Mouse (Mus musculus): ENCODE data around the gene Kcnma1. TPM values are rescaled to one million over a fixed set of nuclear protein-coding genes. Genes with fewer than 3 reads are reported as not detected.

Kcnma1 gene
- polyA plus RNA-seq, 1 experiment from 2014 or later, result 0.39 TPM

DNA sequence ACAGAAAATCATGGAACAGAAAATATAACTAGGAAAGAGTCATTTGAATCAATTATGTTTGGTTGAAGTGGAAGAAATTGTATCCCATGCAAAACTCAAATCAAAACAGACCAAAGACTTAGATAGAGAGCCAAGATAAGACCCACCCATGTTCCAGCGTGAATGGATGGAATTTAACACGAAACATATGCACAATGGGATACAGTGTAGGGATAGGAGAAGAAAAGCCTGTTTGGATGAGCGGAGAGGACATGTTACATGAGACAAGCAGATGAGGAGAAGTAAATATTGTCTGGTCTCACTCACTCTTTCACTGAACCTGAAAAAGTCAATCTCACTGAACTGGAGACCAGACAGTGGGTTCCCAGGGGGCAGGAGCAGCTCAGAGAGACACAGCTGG lies 463.8 kb downstream of the Kcnma1 start:
- H3K4me2 ChIP-seq, result no peak overlapping the region
- H3K9me3 ChIP-seq (replicated peaks; ENCODE audit: control insufficient read depth, low read length), result no peaks in the 10 kb centered on the region
- 81% methylated on average over 3 of the region's 3 CpGs for WGBS (ENCODE audit: insufficient replicate concordance)

DNA sequence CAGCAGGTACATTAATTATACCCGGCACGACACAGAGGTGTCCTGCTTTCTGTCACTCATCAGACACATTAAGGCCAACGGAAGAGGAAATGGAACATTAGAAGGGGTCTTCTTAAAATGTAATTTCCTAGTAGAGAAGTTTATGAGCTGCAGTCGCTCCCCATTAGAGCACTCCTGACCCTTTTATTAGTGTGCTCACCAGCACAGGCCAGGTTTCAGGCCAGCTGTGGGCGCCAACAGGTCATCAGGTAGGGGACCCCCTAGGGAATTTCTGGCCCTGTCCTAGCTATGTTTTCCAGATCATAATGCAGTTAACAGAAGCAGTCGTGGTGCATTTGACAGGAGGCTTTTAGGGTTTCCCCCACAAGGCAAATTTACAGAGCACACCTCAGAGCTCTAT lies 472.2 kb downstream of the Kcnma1 start:
- H3K9ac ChIP-seq (ENCODE audit: low read depth, low read length), result no peak overlapping the region
- ATAC-seq (replicated peaks; ENCODE audit: insufficient number of reproducible peaks, low FRiP score, low TSS enrichment), result no peak
- no peaks in the 10 kb centered on the region for H3K36me3 ChIP-seq (ENCODE audit: control insufficient read depth, insufficient read depth, low read length)
- H3K4me2 ChIP-seq, result no peak overlapping the region
- H3K27me3 ChIP-seq (ENCODE audit: control insufficient read depth, insufficient read depth, low read length), result no peaks in the 10 kb centered on the region
- H3K4me3 ChIP-seq (ENCODE audit: low read depth, low read length), result no peak overlapping the region
- H3K27ac ChIP-seq (ENCODE audit: low read depth, low read length), result no peak overlapping the region
- WGBS (ENCODE audit: insufficient replicate concordance), result 78% methylated on average over 6 of the region's 6 CpGs
- H3K9me3 ChIP-seq (replicated peaks; ENCODE audit: control insufficient read depth, low read length), result no peaks in the 10 kb centered on the region
- H3K4me1 ChIP-seq (ENCODE audit: control insufficient read depth, insufficient read depth, low read length), result no peaks in the 10 kb centered on the region

More for the DNA sequence above, 463.8 kb downstream of the Kcnma1 start:
- no peak for ATAC-seq (replicated peaks; ENCODE audit: insufficient number of reproducible peaks, low FRiP score, low TSS enrichment)
- no peak overlapping the region for H3K9ac ChIP-seq (ENCODE audit: low read depth, low read length)
- H3K27me3 ChIP-seq (ENCODE audit: control insufficient read depth, insufficient read depth, low read length), result no peaks in the 10 kb centered on the region; the same call in 1 of the 2 replicates
- no peak overlapping the region for H3K27ac ChIP-seq (ENCODE audit: low read depth, low read length)
- H3K4me3 ChIP-seq (ENCODE audit: low read depth, low read length), result no peak overlapping the region
- H3K36me3 ChIP-seq (ENCODE audit: control insufficient read depth, insufficient read depth, low read length), result no peaks in the 10 kb centered on the region
- no peaks in the 10 kb centered on the region for H3K4me1 ChIP-seq (ENCODE audit: control insufficient read depth, insufficient read depth, low read length)

DNA sequence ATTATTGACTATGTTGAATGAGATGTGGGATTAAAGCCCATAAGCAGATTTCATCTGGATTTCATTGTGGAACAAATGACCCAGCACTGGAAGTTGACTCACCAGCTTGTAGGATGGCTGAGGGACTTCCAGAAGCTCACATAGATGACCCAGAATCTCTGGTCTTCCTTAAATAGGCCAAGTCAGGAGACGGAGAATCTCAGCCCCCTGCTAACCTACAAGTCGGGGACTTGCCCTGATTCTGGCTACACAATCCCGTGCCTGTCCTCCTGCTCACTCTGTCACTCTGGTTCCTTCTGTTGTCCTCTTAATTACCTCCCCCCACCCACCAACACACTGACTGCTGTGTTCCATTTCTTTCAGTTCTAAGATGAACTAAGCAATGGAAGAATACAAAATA lies 474.7 kb downstream of the Kcnma1 start:
- H3K4me3 ChIP-seq (ENCODE audit: low read depth, low read length), result no peak overlapping the region
- H3K9me3 ChIP-seq (replicated peaks; ENCODE audit: control insufficient read depth, low read length), result no peaks in the 10 kb centered on the region; the same call in 1 of the 2 replicates
- no peaks in the 10 kb centered on the region for H3K4me1 ChIP-seq (ENCODE audit: control insufficient read depth, insufficient read depth, low read length)
- WGBS (ENCODE audit: insufficient replicate concordance), result 74% methylated on average over 3 of the region's 3 CpGs
- H3K9ac ChIP-seq (ENCODE audit: low read depth, low read length), result no peak overlapping the region
- ATAC-seq (replicated peaks; ENCODE audit: insufficient number of reproducible peaks, low FRiP score, low TSS enrichment), result no peak
- no peaks in the 10 kb centered on the region for H3K27me3 ChIP-seq (ENCODE audit: control insufficient read depth, insufficient read depth, low read length)
- H3K36me3 ChIP-seq (ENCODE audit: control insufficient read depth, insufficient read depth, low read length), result no peaks in the 10 kb centered on the region
- no peak overlapping the region for H3K27ac ChIP-seq (ENCODE audit: low read depth, low read length)
- H3K4me2 ChIP-seq, result no peak overlapping the region

DNA sequence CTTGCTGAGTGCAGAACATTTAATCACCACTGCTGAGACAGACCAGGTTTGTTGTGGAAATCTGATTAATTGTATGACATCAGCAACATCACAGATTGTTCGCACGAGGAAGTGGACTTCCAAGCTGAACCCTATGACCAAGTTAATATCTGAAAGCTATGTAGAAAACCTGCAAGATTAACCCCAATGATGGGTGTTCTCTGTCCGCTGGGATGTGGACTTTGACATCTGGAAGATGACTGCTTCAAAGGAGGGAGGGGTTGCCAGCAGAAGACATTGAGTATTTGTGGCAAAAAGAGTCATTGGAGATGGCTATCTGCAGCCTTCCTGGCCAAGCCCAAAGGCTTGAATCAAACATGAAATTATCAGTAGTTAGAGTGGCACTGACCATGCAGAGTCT lies 480.9 kb downstream of the Kcnma1 start:
- Histone ChIP-seq H3K27ac (ENCODE audit: low read depth, low read length) (no peak overlapping the region), H3K9me3 (replicated peaks; ENCODE audit: control insufficient read depth, low read length) (peaks cover 5% of the 10 kb centered on the region), H3K9ac (ENCODE audit: low read depth, low read length) (no peak overlapping the region), H3K4me2 (no peak overlapping the region), H3K4me3 (ENCODE audit: low read depth, low read length) (no peak overlapping the region), H3K4me1 (ENCODE audit: control insufficient read depth, insufficient read depth, low read length) (no peaks in the 10 kb centered on the region), H3K27me3 (ENCODE audit: control insufficient read depth, insufficient read depth, low read length) (no peaks in the 10 kb centered on the region), H3K36me3 (ENCODE audit: control insufficient read depth, insufficient read depth, low read length) (no peaks in the 10 kb centered on the region)
- WGBS (ENCODE audit: insufficient replicate concordance), result 87% methylated on average over 3 of the region's 3 CpGs
- ATAC-seq (replicated peaks; ENCODE audit: insufficient number of reproducible peaks, low FRiP score, low TSS enrichment), result no peak

DNA sequence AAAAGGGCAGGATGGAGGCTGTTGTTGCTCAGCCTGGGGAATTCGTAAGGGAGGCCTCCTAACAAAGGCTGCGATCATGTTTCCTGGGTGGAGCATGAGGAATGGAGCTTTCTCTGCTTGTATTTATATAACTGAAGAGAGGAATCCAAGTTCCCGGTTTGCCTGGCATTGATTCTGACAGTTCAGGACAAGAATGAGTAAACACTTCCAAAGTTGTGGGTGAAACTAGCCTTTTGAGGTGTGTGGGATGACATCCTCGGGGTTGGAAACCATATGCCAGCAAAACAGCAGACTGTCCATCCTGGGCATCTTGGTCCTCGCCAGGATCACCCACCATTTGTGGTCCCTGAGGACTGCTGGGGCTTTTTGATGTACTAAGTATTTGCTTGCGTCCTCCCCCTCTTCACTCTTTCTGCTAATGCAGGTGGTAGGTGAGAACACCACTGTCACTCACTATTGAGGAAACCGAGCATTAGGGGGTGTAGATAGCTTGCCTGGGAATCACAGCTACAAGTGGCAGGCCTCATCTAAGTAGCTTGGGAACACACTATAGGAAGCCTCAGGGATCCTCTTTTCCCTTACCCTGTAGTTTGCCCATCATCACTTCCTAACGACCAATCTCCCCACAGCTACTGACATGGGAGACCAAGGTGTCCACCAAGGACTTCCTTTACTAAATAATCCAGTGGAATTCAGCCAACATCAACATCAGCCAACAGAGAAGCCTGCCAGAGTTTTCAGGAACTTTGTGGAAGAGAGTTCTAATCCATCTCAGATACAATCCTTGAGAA lies 482.4 kb downstream of the Kcnma1 start:
- 62% methylated on average over 8 of the region's 8 CpGs for WGBS (ENCODE audit: insufficient replicate concordance)
- Histone ChIP-seq H3K27me3 (ENCODE audit: control insufficient read depth, insufficient read depth, low read length) (no peaks in the 10 kb centered on the region), H3K4me2 (no peak overlapping the region), H3K27ac (ENCODE audit: low read depth, low read length) (no peak overlapping the region), H3K9me3 (replicated peaks; ENCODE audit: control insufficient read depth, low read length) (peaks cover 5% of the 10 kb centered on the region), H3K9ac (ENCODE audit: low read depth, low read length) (no peak overlapping the region), H3K36me3 (ENCODE audit: control insufficient read depth, insufficient read depth, low read length) (no peaks in the 10 kb centered on the region), H3K4me3 (ENCODE audit: low read depth, low read length) (no peak overlapping the region), H3K4me1 (ENCODE audit: control insufficient read depth, insufficient read depth, low read length) (no peaks in the 10 kb centered on the region)
- no peak for ATAC-seq (replicated peaks; ENCODE audit: insufficient number of reproducible peaks, low FRiP score, low TSS enrichment)

DNA sequence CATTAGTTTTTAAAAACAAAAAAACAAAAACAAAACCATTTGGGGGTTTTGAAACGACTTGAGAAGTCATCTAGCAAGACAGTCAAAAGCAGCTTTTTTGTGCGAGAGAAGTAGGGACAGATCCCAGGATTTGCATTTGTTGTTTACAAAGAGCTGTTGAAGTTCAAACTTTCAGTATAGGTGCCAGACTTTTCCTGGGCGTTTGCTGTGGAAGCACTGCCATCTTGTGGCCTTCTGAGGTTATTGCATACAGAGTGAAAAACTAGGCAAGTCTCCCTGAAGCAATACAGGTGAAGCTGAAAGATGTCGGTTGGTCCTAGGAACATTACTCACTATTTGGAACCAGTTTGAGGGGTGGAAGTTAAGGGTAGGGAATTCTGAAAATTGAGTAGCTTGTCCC lies 484.6 kb downstream of the Kcnma1 start:
- ATAC-seq (replicated peaks; ENCODE audit: insufficient number of reproducible peaks, low FRiP score, low TSS enrichment), result no peak
- Histone ChIP-seq H3K36me3 (ENCODE audit: control insufficient read depth, insufficient read depth, low read length) (no peaks in the 10 kb centered on the region), H3K27ac (ENCODE audit: low read depth, low read length) (no peak overlapping the region), H3K4me1 (ENCODE audit: control insufficient read depth, insufficient read depth, low read length) (no peaks in the 10 kb centered on the region), H3K27me3 (ENCODE audit: control insufficient read depth, insufficient read depth, low read length) (no peaks in the 10 kb centered on the region), H3K4me3 (ENCODE audit: low read depth, low read length) (no peak overlapping the region), H3K9me3 (replicated peaks; ENCODE audit: control insufficient read depth, low read length) (peaks cover 5% of the 10 kb centered on the region), H3K4me2 (no peak overlapping the region), H3K9ac (ENCODE audit: low read depth, low read length) (no peak overlapping the region)
- WGBS (ENCODE audit: insufficient replicate concordance), result 9% methylated on average over 4 of the region's 4 CpGs

DNA sequence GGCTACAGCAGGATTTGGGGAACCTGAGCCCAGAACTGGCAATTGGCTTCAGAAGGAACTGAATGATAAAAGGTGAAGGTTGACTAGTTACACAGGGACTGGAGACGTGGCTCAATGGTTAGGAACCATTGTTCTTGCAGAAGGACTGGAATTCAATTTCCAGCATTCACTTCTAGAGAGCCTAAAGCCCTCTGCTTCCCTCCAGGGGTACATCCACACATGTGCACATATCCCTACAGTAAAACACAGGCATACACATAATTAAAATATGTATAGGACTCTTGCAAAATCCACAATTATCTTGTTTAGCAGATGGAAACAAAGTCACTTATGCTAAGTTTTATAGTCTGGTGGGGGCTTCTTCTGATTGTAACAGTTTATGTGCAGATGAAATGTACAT lies 485.1 kb downstream of the Kcnma1 start:
- no peak for ATAC-seq (replicated peaks; ENCODE audit: insufficient number of reproducible peaks, low FRiP score, low TSS enrichment)
- H3K9me3 ChIP-seq (replicated peaks; ENCODE audit: control insufficient read depth, low read length), result peaks cover 1% of the 10 kb centered on the region
- H3K4me1 ChIP-seq (ENCODE audit: control insufficient read depth, insufficient read depth, low read length), result no peaks in the 10 kb centered on the region
- no peak overlapping the region for H3K9ac ChIP-seq (ENCODE audit: low read depth, low read length)
- no peaks in the 10 kb centered on the region for H3K36me3 ChIP-seq (ENCODE audit: control insufficient read depth, insufficient read depth, low read length)
- no peaks in the 10 kb centered on the region for H3K27me3 ChIP-seq (ENCODE audit: control insufficient read depth, insufficient read depth, low read length)
- 71% methylated on average over 1 of the region's 1 CpGs for WGBS (ENCODE audit: insufficient replicate concordance)
- H3K4me2 ChIP-seq, result no peak overlapping the region
- H3K4me3 ChIP-seq (ENCODE audit: low read depth, low read length), result no peak overlapping the region
- no peak overlapping the region for H3K27ac ChIP-seq (ENCODE audit: low read depth, low read length)

DNA sequence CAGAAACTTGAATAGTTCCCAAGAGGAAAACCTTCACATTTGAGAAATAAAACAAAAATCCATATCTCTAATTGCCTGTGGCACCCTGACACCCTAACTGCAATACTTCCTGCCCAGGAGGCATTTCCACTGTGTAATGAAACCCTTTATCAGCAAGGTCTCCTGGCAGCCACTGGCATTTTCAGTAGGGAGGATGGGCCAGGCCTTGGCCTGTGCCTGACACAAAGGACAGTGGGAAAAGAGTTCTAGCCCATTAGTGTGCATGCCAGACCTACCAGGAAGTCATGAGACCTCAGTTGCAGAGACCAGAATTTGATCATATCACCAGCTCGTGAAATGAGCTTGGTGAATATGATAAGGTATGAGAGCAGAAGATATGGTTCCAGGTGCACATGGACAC lies 488.4 kb downstream of the Kcnma1 start:
- Histone ChIP-seq H3K27me3 (ENCODE audit: control insufficient read depth, insufficient read depth, low read length) (no peaks in the 10 kb centered on the region), H3K4me2 (no peak overlapping the region), H3K27ac (ENCODE audit: low read depth, low read length) (no peak overlapping the region), H3K9me3 (replicated peaks; ENCODE audit: control insufficient read depth, low read length) (no peaks in the 10 kb centered on the region), H3K4me3 (ENCODE audit: low read depth, low read length) (no peak overlapping the region), H3K4me1 (ENCODE audit: control insufficient read depth, insufficient read depth, low read length) (no peaks in the 10 kb centered on the region), H3K36me3 (ENCODE audit: control insufficient read depth, insufficient read depth, low read length) (no peaks in the 10 kb centered on the region), H3K9ac (ENCODE audit: low read depth, low read length) (no peak overlapping the region)
- WGBS (ENCODE audit: insufficient replicate concordance), result 63% methylated on average over 1 of the region's 1 CpGs
- ATAC-seq (replicated peaks; ENCODE audit: insufficient number of reproducible peaks, low FRiP score, low TSS enrichment), result no peak

DNA sequence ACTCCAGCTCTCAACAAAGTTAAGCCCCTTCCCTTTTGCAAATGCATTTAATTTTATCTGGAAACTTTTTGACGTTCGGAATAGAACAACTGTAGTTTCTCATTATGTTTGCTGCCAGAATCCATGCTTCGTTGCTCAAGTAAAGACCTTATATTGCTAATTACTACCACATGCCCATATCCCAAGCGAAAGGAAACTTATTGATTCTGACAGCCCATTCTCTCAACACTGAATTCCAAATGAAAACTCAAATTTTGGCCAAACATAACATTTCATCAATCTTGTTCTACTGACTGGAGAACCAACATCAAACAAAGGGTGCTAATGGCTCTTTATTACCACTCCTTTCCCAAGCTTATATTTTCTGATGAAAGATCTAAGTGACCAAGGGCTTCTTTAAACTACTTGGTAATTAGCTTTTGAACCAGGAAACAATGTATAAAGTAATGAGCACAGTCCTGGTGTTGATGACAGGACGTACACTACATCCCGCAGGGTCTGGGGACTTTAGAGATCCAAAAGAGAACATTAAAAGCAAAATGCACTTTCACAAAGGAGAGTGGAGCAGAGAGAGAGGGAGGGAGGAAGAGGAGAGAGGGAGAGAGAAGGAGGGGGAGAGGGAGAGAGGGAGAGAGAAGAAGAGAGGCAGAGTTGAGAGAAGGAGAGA lies 490.3 kb downstream of the Kcnma1 start:
- H3K9me3 ChIP-seq (replicated peaks; ENCODE audit: control insufficient read depth, low read length), result no peaks in the 10 kb centered on the region
- H3K27me3 ChIP-seq (ENCODE audit: control insufficient read depth, insufficient read depth, low read length), result no peaks in the 10 kb centered on the region
- WGBS (ENCODE audit: insufficient replicate concordance), result 70% methylated on average over 6 of the region's 6 CpGs
- H3K4me1 ChIP-seq (ENCODE audit: control insufficient read depth, insufficient read depth, low read length), result no peaks in the 10 kb centered on the region
- H3K9ac ChIP-seq (ENCODE audit: low read depth, low read length), result no peak overlapping the region
- H3K4me2 ChIP-seq, result no peak overlapping the region
- no peak overlapping the region for H3K4me3 ChIP-seq (ENCODE audit: low read depth, low read length)
- no peak overlapping the region for H3K27ac ChIP-seq (ENCODE audit: low read depth, low read length)
- no peak for ATAC-seq (replicated peaks; ENCODE audit: insufficient number of reproducible peaks, low FRiP score, low TSS enrichment)
- no peaks in the 10 kb centered on the region for H3K36me3 ChIP-seq (ENCODE audit: control insufficient read depth, insufficient read depth, low read length)

All from heart, embryonic 11.5 days (tissue).